Mouse (Mus musculus): Measurements from ENCODE around the gene Jazf1.

Gene Jazf1

GRCm38 (mm10) chr6:52724805-52725439 lies 343.5 kb downstream of the Jazf1 start:
- peak in 1 of 2 experiments; percentile 39 for DNase-seq (ENCODE audit: low read depth in 1 of 2, low spot score in 2 of 2)

All from monocyte, adult 2 months (primary cell).